Mouse (Mus musculus): ENCODE data around the gene Fam53b.

GRCm38 (mm10) chr7:132776338-132777111 lies 37.2 kb downstream of the Fam53b start:
- TF ChIP-seq EP300 (IDR thresholded peaks at IDR 0.05) (no peak), CTCF (IDR thresholded peaks at IDR 0.05) (no peak)

All from lung, postnatal 0 days (tissue).